In the genomic region with DNA sequence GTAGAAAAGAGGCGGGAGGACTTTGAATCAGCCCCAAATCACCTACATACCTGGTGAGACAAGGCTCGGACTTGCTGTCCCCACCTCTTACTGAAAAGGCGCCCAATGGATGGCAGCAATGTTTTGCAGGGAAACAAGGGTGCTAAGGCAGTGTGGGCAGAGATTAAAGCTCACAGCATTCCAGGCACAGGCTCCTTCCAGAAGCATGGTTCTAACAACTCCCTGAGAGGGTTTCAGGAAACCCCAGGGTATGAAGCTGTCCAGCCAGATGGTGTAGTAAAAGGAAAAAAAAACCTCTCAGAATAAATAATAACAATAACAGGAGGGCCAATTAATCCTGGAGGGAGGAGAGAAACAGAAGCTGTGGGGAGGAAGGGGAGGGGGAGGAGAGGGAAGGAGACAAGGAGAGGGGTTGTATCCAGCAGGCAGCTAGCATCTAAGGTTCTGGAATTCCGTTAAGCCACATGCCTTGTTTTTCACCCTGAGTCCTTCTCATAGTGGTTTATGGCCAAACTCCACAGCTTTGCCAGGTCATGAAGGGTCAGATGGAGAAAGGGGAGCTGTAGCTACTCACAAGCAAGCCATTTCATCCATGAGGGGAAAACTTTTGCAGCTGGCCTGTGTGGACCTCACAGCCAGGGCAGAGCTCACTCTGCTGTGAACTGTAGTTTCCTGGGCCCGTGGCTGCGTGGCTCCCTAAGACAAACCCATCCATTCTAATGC, we compare ENCODE assay signal across 9 mouse cellular contexts.
DNase-seq lines count a peak whose midpoint lies in the region; ATAC-seq and TF ChIP-seq lines count a peak whose summit lies in the region.
"Had no signal": no experiment of that assay in that cellular context is flagged by ENCODE, and none has a peak within 500 bp of the region (broad histone marks: within the 10 kb centered on the region; RNA-seq: fewer than 3 reads in every experiment).

No protein-coding gene starts in this region.

- H3K27me3 ChIP-seq in midbrain, embryonic 12.5 days = no peaks in the 10 kb centered on the region
- no peaks in the 10 kb centered on the region for H3K27me3 ChIP-seq in midbrain, embryonic 15.5 days (replicated peaks)
- no peaks in the 10 kb centered on the region for H3K27me3 ChIP-seq in kidney, postnatal 0 days (ENCODE audit: insufficient read depth, low read length)
- no peaks in the 10 kb centered on the region for H3K27me3 ChIP-seq in neural tube, embryonic 14.5 days (ENCODE audit: control insufficient read depth, insufficient read depth, low read length)
- H3K27me3 ChIP-seq in liver, postnatal 0 days (ENCODE audit: insufficient read depth, low read length) = no peaks in the 10 kb centered on the region

- intact Hi-C loops in gastrocnemius, postnatal 36 days (cut with DNase I) = no loop called here

- no peak overlapping the region for H3K9ac ChIP-seq in midbrain, embryonic 12.5 days (replicated peaks)
- H3K9ac ChIP-seq in midbrain, embryonic 15.5 days = no peak overlapping the region
- H3K9ac ChIP-seq in kidney, postnatal 0 days (ENCODE audit: low read depth, low read length) = no peak overlapping the region
- no peak overlapping the region for H3K9ac ChIP-seq in neural tube, embryonic 14.5 days (replicated peaks; ENCODE audit: low read depth, low read length)
- H3K9ac ChIP-seq in liver, postnatal 0 days (replicated peaks) = no peak overlapping the region

- no peak for TF ChIP-seq EP300 in liver, postnatal 0 days (IDR thresholded peaks at IDR 0.05; ENCODE audit: low read depth)

- no peak for TF ChIP-seq CTCF in kidney, postnatal 0 days (IDR thresholded peaks at IDR 0.05; ENCODE audit: low read depth)
- TF ChIP-seq CTCF in liver, postnatal 0 days (IDR thresholded peaks at IDR 0.05; ENCODE audit: low read depth) = no peak

- peak overlapping the region; percentile 46; the same call in 1 of the 2 replicates for H3K27ac ChIP-seq in midbrain, embryonic 12.5 days (replicated peaks)
- no peak overlapping the region for H3K27ac ChIP-seq in midbrain, embryonic 15.5 days
- H3K27ac ChIP-seq in kidney, postnatal 0 days = peak overlapping the region; percentile 51; the same call in 1 of the 2 replicates
- peak overlapping the region; percentile 44; the same call in 1 of the 2 replicates for H3K27ac ChIP-seq in neural tube, embryonic 14.5 days (ENCODE audit: low read depth, low read length)
- H3K27ac ChIP-seq in liver, postnatal 0 days (ENCODE audit: low read depth) = no peak overlapping the region

- 0 out of 2 replicates have a peak, but pooled peaks cover 7% of the 10 kb centered on the region for H3K4me1 ChIP-seq in midbrain, embryonic 12.5 days
- 0 out of 2 replicates have a peak, but pooled peaks cover 5% of the 10 kb centered on the region for H3K4me1 ChIP-seq in midbrain, embryonic 15.5 days
- H3K4me1 ChIP-seq in kidney, postnatal 0 days (replicated peaks; ENCODE audit: insufficient read depth, low read length) = no peaks in the 10 kb centered on the region
- H3K4me1 ChIP-seq in neural tube, embryonic 14.5 days (ENCODE audit: control insufficient read depth, insufficient read depth, low read length) = 0 out of 2 replicates have a peak, but pooled peaks cover 2% of the 10 kb centered on the region
- no peaks in the 10 kb centered on the region for H3K4me1 ChIP-seq in liver, postnatal 0 days (ENCODE audit: insufficient read depth)

- peak; percentile 9 for DNase-seq in gastrocnemius, adult 18-20 months (ENCODE audit: low spot score)
- DNase-seq in gastrocnemius, postnatal 36 days = no peak
- peak; percentile 84 for DNase-seq in kidney, postnatal 0 days (ENCODE audit: low spot score)
- DNase-seq in thymus, adult 18-20 months = no peak
- no peak for DNase-seq in liver, postnatal 0 days

- ATAC-seq in midbrain, embryonic 12.5 days (ENCODE audit: low FRiP score, low read depth) = no peak
- ATAC-seq in midbrain, embryonic 15.5 days (replicated peaks) = no peak
- peak; percentile 25; the same call in 1 of the 2 replicates for ATAC-seq in kidney, postnatal 0 days (replicated peaks; ENCODE audit: low FRiP score, low read depth)
- ATAC-seq in neural tube, embryonic 14.5 days (ENCODE audit: low read depth) = no peak
- ATAC-seq in liver, postnatal 0 days = no peak
- ATAC-seq: Patski had no signal

- H3K9me3 ChIP-seq in midbrain, embryonic 12.5 days = no peaks in the 10 kb centered on the region
- H3K9me3 ChIP-seq in midbrain, embryonic 15.5 days = no peaks in the 10 kb centered on the region
- H3K9me3 ChIP-seq in kidney, postnatal 0 days (replicated peaks; ENCODE audit: low read length) = no peaks in the 10 kb centered on the region
- H3K9me3 ChIP-seq in neural tube, embryonic 14.5 days (ENCODE audit: control insufficient read depth, low read length) = no peaks in the 10 kb centered on the region
- H3K9me3 ChIP-seq in liver, postnatal 0 days (ENCODE audit: low read length) = no peaks in the 10 kb centered on the region

- H3K4me3 ChIP-seq in midbrain, embryonic 12.5 days = no peak overlapping the region
- no peak overlapping the region for H3K4me3 ChIP-seq in midbrain, embryonic 15.5 days
- H3K4me3 ChIP-seq in kidney, postnatal 0 days (replicated peaks; ENCODE audit: low read depth, low read length) = no peak overlapping the region
- H3K4me3 ChIP-seq in neural tube, embryonic 14.5 days (ENCODE audit: low read depth, low read length) = no peak overlapping the region
- no peak overlapping the region for H3K4me3 ChIP-seq in liver, postnatal 0 days (ENCODE audit: low read depth, low read length)

- no peaks in the 10 kb centered on the region for H3K36me3 ChIP-seq in midbrain, embryonic 12.5 days
- no peaks in the 10 kb centered on the region for H3K36me3 ChIP-seq in midbrain, embryonic 15.5 days (replicated peaks)
- no peaks in the 10 kb centered on the region for H3K36me3 ChIP-seq in kidney, postnatal 0 days (ENCODE audit: insufficient read depth, low read length)
- H3K36me3 ChIP-seq in neural tube, embryonic 14.5 days (ENCODE audit: control insufficient read depth, insufficient read depth, low read length) = no peaks in the 10 kb centered on the region
- no peaks in the 10 kb centered on the region for H3K36me3 ChIP-seq in liver, postnatal 0 days (replicated peaks; ENCODE audit: insufficient read depth, low read length)

- 58% methylated on average over 6 of the region's 6 CpGs for WGBS in midbrain, embryonic 12.5 days
- 61% methylated on average over 6 of the region's 6 CpGs for WGBS in midbrain, embryonic 15.5 days
- 44% methylated on average over 6 of the region's 6 CpGs for WGBS in kidney, postnatal 0 days
- WGBS in neural tube, embryonic 14.5 days = 54% methylated on average over 6 of the region's 6 CpGs
- 61% methylated on average over 6 of the region's 6 CpGs for WGBS in liver, postnatal 0 days (ENCODE audit: insufficient replicate concordance)

- H3K4me2 ChIP-seq in midbrain, embryonic 12.5 days (replicated peaks) = no peak overlapping the region
- no peak overlapping the region for H3K4me2 ChIP-seq in midbrain, embryonic 15.5 days
- H3K4me2 ChIP-seq in kidney, postnatal 0 days (ENCODE audit: low read length) = no peak overlapping the region
- no peak overlapping the region for H3K4me2 ChIP-seq in neural tube, embryonic 14.5 days (ENCODE audit: low read depth, low read length)
- no peak overlapping the region for H3K4me2 ChIP-seq in liver, postnatal 0 days (ENCODE audit: low read depth, low read length)

Comparison
In these comparisons a context has a peak if more than half of its experiments do, and no peak if none do; other contexts are left out.
1. DNase-seq: peak in gastrocnemius, adult 18-20 months (single experiment) and kidney, postnatal 0 days (single experiment); none in gastrocnemius, postnatal 36 days (0 of 2), thymus, adult 18-20 months (0 of 2) and liver, postnatal 0 days (single experiment).
2. H3K27ac ChIP-seq: peak in midbrain, embryonic 12.5 days (single experiment), kidney, postnatal 0 days (single experiment) and neural tube, embryonic 14.5 days (single experiment); none in midbrain, embryonic 15.5 days (single experiment) and liver, postnatal 0 days (single experiment).